Mouse (Mus musculus) activated CD4-positive, CD25-positive, alpha-beta regulatory T cell, adult 9 weeks (primary cell): Measurements from ENCODE around the gene Olfr625-ps1. TPM values are rescaled to one million over a fixed set of nuclear protein-coding genes. Genes with fewer than 3 reads are reported as not detected.

Source experiments
- polyA plus RNA-seq: library from polyadenylated mRNA; unstranded; fragments of 100-300 nt; shearing (Covaris generic); gene quantifications from one replicate; pipeline ENCODE4 v1.2.1, GENCODE M21; 2017

Gene Olfr625-ps1
- polyA plus RNA-seq, result not detected

GRCm38 (mm10) chr7:103682420-103682819 is at the start of gene Olfr625-ps1:
Gene Olfr625-ps1 (plus strand): TSS chr7:103682720.

GRCm38 (mm10) chr7:103642602-103643001 is 39.9 kb upstream of the Olfr625-ps1 start, which contains the start of gene Olfr622:
Gene Olfr622 (minus strand): TSS chr7:103642702.

GRCm38 (mm10) chr7:103663598-103663997 is 18.9 kb upstream of the Olfr625-ps1 start, which contains the start of gene Olfr623:
Gene Olfr623 (minus strand): TSS chr7:103663698.

GRCm38 (mm10) chr7:103671091-103671490 is 11.4 kb upstream of the Olfr625-ps1 start, which contains the start of gene Olfr624:
Gene Olfr624 (minus strand): TSS chr7:103671191.

GRCm38 (mm10) chr7:103714371-103714770 is 31.9 kb downstream of the Olfr625-ps1 start, which contains the start of gene Olfr243:
Gene Olfr243 (plus strand): TSS chr7:103714671.

GRCm38 (mm10) chr7:103730074-103730473 is 47.6 kb downstream of the Olfr625-ps1 start, which contains the start of gene Olfr628:
Gene Olfr628 (plus strand): TSS chr7:103730374.

Other genes with a start within 250 kb of the Olfr625-ps1 start
- not detected for gene Olfr605, start 237.3 kb upstream of the Olfr625-ps1 start, polyA plus RNA-seq
- gene Olfr606, start 233.7 kb upstream of the Olfr625-ps1 start, polyA plus RNA-seq, result not detected
- 0.13 TPM for gene Olfr607, start 218.6 kb upstream of the Olfr625-ps1 start, polyA plus RNA-seq
- not detected for gene Olfr608, start 212.8 kb upstream of the Olfr625-ps1 start, polyA plus RNA-seq
- gene Olfr609, start 184.7 kb upstream of the Olfr625-ps1 start, polyA plus RNA-seq, result not detected
- not detected for gene Olfr610, start 170.6 kb upstream of the Olfr625-ps1 start, polyA plus RNA-seq
- gene Olfr611, start 161.9 kb upstream of the Olfr625-ps1 start, polyA plus RNA-seq, result not detected
- gene Olfr612, start 140.0 kb upstream of the Olfr625-ps1 start, polyA plus RNA-seq, result not detected
- 0.05 TPM for gene Olfr613, start 134.6 kb upstream of the Olfr625-ps1 start, polyA plus RNA-seq
- not detected for gene Olfr615, start 126.6 kb upstream of the Olfr625-ps1 start, polyA plus RNA-seq
- gene Olfr616, start 113.6 kb upstream of the Olfr625-ps1 start, polyA plus RNA-seq, result not detected
- gene Olfr617, start 109.7 kb upstream of the Olfr625-ps1 start, polyA plus RNA-seq, result not detected
- not detected for gene Olfr618, start 92.6 kb upstream of the Olfr625-ps1 start, polyA plus RNA-seq
- not detected for gene Olfr619, start 82.1 kb upstream of the Olfr625-ps1 start, polyA plus RNA-seq
- gene Olfr620, start 70.2 kb upstream of the Olfr625-ps1 start, polyA plus RNA-seq, result not detected
- gene Olfr622, start 40.0 kb upstream of the Olfr625-ps1 start, polyA plus RNA-seq, result not detected
- gene Olfr623, start 19.0 kb upstream of the Olfr625-ps1 start, polyA plus RNA-seq, result not detected
- not detected for gene Olfr624, start 11.5 kb upstream of the Olfr625-ps1 start, polyA plus RNA-seq
- not detected for gene Olfr243, start 32.0 kb downstream of the Olfr625-ps1 start, polyA plus RNA-seq
- gene Olfr628, start 47.7 kb downstream of the Olfr625-ps1 start, polyA plus RNA-seq, result not detected
- not detected for gene Olfr629, start 62.2 kb downstream of the Olfr625-ps1 start, polyA plus RNA-seq
- gene Olfr630, start 74.6 kb downstream of the Olfr625-ps1 start, polyA plus RNA-seq, result not detected
- not detected for gene Olfr69, start 88.9 kb downstream of the Olfr625-ps1 start, polyA plus RNA-seq
- gene Olfr68, start 97.0 kb downstream of the Olfr625-ps1 start, polyA plus RNA-seq, result not detected
- not detected for gene Olfr67, start 109.1 kb downstream of the Olfr625-ps1 start, polyA plus RNA-seq
- gene Hbb-bt, start 131.3 kb downstream of the Olfr625-ps1 start, polyA plus RNA-seq, result 106 TPM
- gene Hbb-bs, start 145.4 kb downstream of the Olfr625-ps1 start, polyA plus RNA-seq, result 546 TPM
- not detected for gene Hbb-bh2, start 157.8 kb downstream of the Olfr625-ps1 start, polyA plus RNA-seq
- gene Hbb-bh1, start 160.4 kb downstream of the Olfr625-ps1 start, polyA plus RNA-seq, result not detected
- gene Hbb-y, start 170.5 kb downstream of the Olfr625-ps1 start, polyA plus RNA-seq, result not detected
- gene Olfr66, start 203.5 kb downstream of the Olfr625-ps1 start, polyA plus RNA-seq, result not detected
- not detected for gene Olfr64, start 211.8 kb downstream of the Olfr625-ps1 start, polyA plus RNA-seq
- gene Olfr65, start 220.8 kb downstream of the Olfr625-ps1 start, polyA plus RNA-seq, result not detected
- not detected for gene Olfr631, start 246.1 kb downstream of the Olfr625-ps1 start, polyA plus RNA-seq